Comparison of ENCODE assay signal across 11 mouse cellular contexts in genomic region chr17:34399394-34399715, GRCm38 (mm10). TPM values are rescaled to one million over a fixed set of nuclear protein-coding genes. Genes with fewer than 3 reads are reported as not detected.
DNase-seq lines count a peak whose midpoint lies in the region; ATAC-seq and TF ChIP-seq lines count a peak whose summit lies in the region.
"Had no signal": no experiment of that assay in that cellular context is flagged by ENCODE, and none has a peak within 500 bp of the region (broad histone marks: within the 10 kb centered on the region; RNA-seq: fewer than 3 reads in every experiment).

No protein-coding gene starts in this region.

- no peak for TF ChIP-seq EP300 in lung, postnatal 0 days (IDR thresholded peaks at IDR 0.05)

- no peak for TF ChIP-seq POLR2A in lung, adult 2 months (IDR thresholded peaks at IDR 0.05; ENCODE audit: borderline replicate concordance, extremely low read depth, low read depth, low read length)

- no peak for ATAC-seq in lung, postnatal 0 days
- no peak for ATAC-seq in limb, embryonic 11.5 days (ENCODE audit: insufficient number of reproducible peaks, low FRiP score, low TSS enrichment, low read depth)
- ATAC-seq in stomach, embryonic 14.5 days (ENCODE audit: insufficient number of reproducible peaks, insufficient read depth, low FRiP score, low read depth): no peak

- no peaks in the 10 kb centered on the region for H3K36me3 ChIP-seq in lung, postnatal 0 days (ENCODE audit: insufficient read depth, low read length)
- no peaks in the 10 kb centered on the region for H3K36me3 ChIP-seq in forebrain, embryonic 10.5 days (replicated peaks)
- no peaks in the 10 kb centered on the region for H3K36me3 ChIP-seq in limb, embryonic 11.5 days (ENCODE audit: control insufficient read depth, insufficient read depth, low read length)
- H3K36me3 ChIP-seq in stomach, embryonic 14.5 days (ENCODE audit: control insufficient read depth, insufficient read depth, low read length): no peaks in the 10 kb centered on the region

- H3K4me1 ChIP-seq in lung, postnatal 0 days (ENCODE audit: insufficient read depth, low read depth, low read length): no peaks in the 10 kb centered on the region
- peaks cover 3% of the 10 kb centered on the region; the same call in 1 of the 2 replicates for H3K4me1 ChIP-seq in lung, adult 2 months (ENCODE audit: control insufficient read depth, insufficient read depth, low read length)
- peaks cover 16% of the 10 kb centered on the region for H3K4me1 ChIP-seq in forebrain, embryonic 10.5 days
- H3K4me1 ChIP-seq in limb, embryonic 11.5 days (ENCODE audit: control insufficient read depth, insufficient read depth, low read length): no peaks in the 10 kb centered on the region
- no peaks in the 10 kb centered on the region for H3K4me1 ChIP-seq in stomach, embryonic 14.5 days (ENCODE audit: control insufficient read depth, insufficient read depth, low read length)

- H3K4me3 ChIP-seq in lung, postnatal 0 days (ENCODE audit: low read depth, low read length): 0 out of 2 replicates have a peak overlapping the region, but pooled peaks have one; percentile 42
- no peak overlapping the region for H3K4me3 ChIP-seq in lung, adult 2 months (replicated peaks; ENCODE audit: extremely low read depth, low read depth, low read length)
- peak overlapping the region; percentile 69 for H3K4me3 ChIP-seq in forebrain, embryonic 10.5 days
- H3K4me3 ChIP-seq in limb, embryonic 11.5 days (ENCODE audit: low read depth, low read length): peak overlapping the region; percentile 52
- H3K4me3 ChIP-seq in stomach, embryonic 14.5 days (ENCODE audit: low read depth, low read length): peak overlapping the region; percentile 50; the same call in 1 of the 2 replicates

- TF ChIP-seq CTCF in lung, postnatal 0 days (IDR thresholded peaks at IDR 0.05): no peak
- no peak for TF ChIP-seq CTCF in lung, adult 2 months (IDR thresholded peaks at IDR 0.05; ENCODE audit: insufficient read depth, low read length)

- no peak overlapping the region for H3K27ac ChIP-seq in lung, postnatal 0 days (ENCODE audit: low read length)
- H3K27ac ChIP-seq in forebrain, embryonic 10.5 days: peak overlapping the region; percentile 97
- H3K27ac ChIP-seq in limb, embryonic 11.5 days (replicated peaks; ENCODE audit: low read depth, low read length): no peak overlapping the region
- no peak overlapping the region for H3K27ac ChIP-seq in stomach, embryonic 14.5 days (ENCODE audit: low read length)
- H3K27ac ChIP-seq: liver, embryonic 14.5 days had no signal

- H3K27me3 ChIP-seq in lung, postnatal 0 days (replicated peaks; ENCODE audit: insufficient read depth, low read length): no peaks in the 10 kb centered on the region
- H3K27me3 ChIP-seq in forebrain, embryonic 10.5 days (ENCODE audit: poor library complexity, severe bottlenecking): no peaks in the 10 kb centered on the region
- H3K27me3 ChIP-seq in limb, embryonic 11.5 days (ENCODE audit: control insufficient read depth, insufficient read depth, low read length): no peaks in the 10 kb centered on the region
- no peaks in the 10 kb centered on the region for H3K27me3 ChIP-seq in stomach, embryonic 14.5 days (ENCODE audit: control insufficient read depth, insufficient read depth, low read length)

- no peaks in the 10 kb centered on the region for H3K9me3 ChIP-seq in lung, postnatal 0 days (ENCODE audit: low read length)
- H3K9me3 ChIP-seq in forebrain, embryonic 10.5 days: no peaks in the 10 kb centered on the region
- H3K9me3 ChIP-seq in limb, embryonic 11.5 days (ENCODE audit: control insufficient read depth, low read length): no peaks in the 10 kb centered on the region
- no peaks in the 10 kb centered on the region for H3K9me3 ChIP-seq in stomach, embryonic 14.5 days (ENCODE audit: control insufficient read depth, low read depth, low read length)

- DNase-seq in lung, postnatal 0 days (ENCODE audit: low spot score): no peak
- no peak for DNase-seq in lung, adult 2 months
- no peak for DNase-seq in forebrain, embryonic 10.5 days (ENCODE audit: extremely low spot score, low spot score)
- no peak for DNase-seq in limb, embryonic 11.5 days (ENCODE audit: low spot score)
- no peak for DNase-seq in gastrocnemius, adult 8-10 months (ENCODE audit: low spot score in 2 of 2)
- no peak for DNase-seq in layer of hippocampus, postnatal 10 days (ENCODE audit: low spot score in 2 of 2)
- no peak for DNase-seq in spleen, postnatal 36 days (ENCODE audit: low spot score in 2 of 2)

- no peak overlapping the region for H3K4me2 ChIP-seq in lung, postnatal 0 days (replicated peaks; ENCODE audit: low read depth, low read length)
- peak overlapping the region; percentile 63 for H3K4me2 ChIP-seq in limb, embryonic 11.5 days (ENCODE audit: low read depth, severe bottlenecking)
- H3K4me2 ChIP-seq in stomach, embryonic 14.5 days (replicated peaks; ENCODE audit: low read depth, low read length): peak overlapping the region; percentile 69

- no peak overlapping the region for H3K9ac ChIP-seq in lung, postnatal 0 days (replicated peaks; ENCODE audit: low read depth)
- H3K9ac ChIP-seq in limb, embryonic 11.5 days (ENCODE audit: low read length): no peak overlapping the region
- H3K9ac ChIP-seq in stomach, embryonic 14.5 days (replicated peaks; ENCODE audit: low read depth, low read length): no peak overlapping the region
- H3K9ac ChIP-seq: liver, embryonic 14.5 days had no signal

- whole genome bisulfite sequencing in lung, postnatal 0 days: 57% methylated on average over 4 of the region's 4 CpGs
- 51% methylated on average over 4 of the region's 4 CpGs for WGBS in lung, adult 2 months
- WGBS in forebrain, embryonic 10.5 days: 43% methylated on average over 4 of the region's 4 CpGs
- whole genome bisulfite sequencing in limb, embryonic 11.5 days: 54% methylated on average over 4 of the region's 4 CpGs
- 53% methylated on average over 4 of the region's 4 CpGs for WGBS in stomach, embryonic 14.5 days

RNA-seq across cellular contexts. Expression of gene BC051142, which starts 0.7 kb away (rescaled TPM):
- polyA plus RNA-seq in lung, postnatal 0 days (2015; fragmentation: Nextera tagmentation; extraction: Ambion mirVana): 0.24 and 0.74 TPM in 2 replicates
- 0.49 and 0.75 TPM in 2 replicates for polyA plus RNA-seq in lung, adult 2 months (2012; rRNA removed)
- 1.3 and 1.6 TPM in 2 replicates for polyA plus RNA-seq in forebrain, embryonic 10.5 days (2016; fragmentation: Nextera tagmentation; extraction: Ambion mirVana)
- 0.70 and 0.73 TPM in 2 replicates for polyA plus RNA-seq in limb, embryonic 11.5 days (2014; fragmentation: Nextera tagmentation; extraction: Ambion mirVana)
- 0.85 and 1.2 TPM in 2 replicates for polyA plus RNA-seq in stomach, embryonic 14.5 days (2014; fragmentation: Nextera tagmentation; extraction: Ambion mirVana)
- not detected for total RNA-seq in gastrocnemius, adult 8-10 months (2022)
- total RNA-seq in layer of hippocampus, postnatal 10 days (2021): 1 to 10 TPM; 7.1 to 8.6 TPM
- polyA plus RNA-seq: erythroblast, embryonic 14.5 days; small intestine, adult 2 months had no signal

RNA-seq across cellular contexts. Expression of gene Btnl1, which starts 22.4 kb away (rescaled TPM):
- not detected in 2 replicates for polyA plus RNA-seq in lung, postnatal 0 days (2015; fragmentation: Nextera tagmentation; extraction: Ambion mirVana)
- polyA plus RNA-seq in lung, adult 2 months (2012; rRNA removed): 0.06 and 0.07 TPM in 2 replicates
- polyA plus RNA-seq in forebrain, embryonic 10.5 days (2016; fragmentation: Nextera tagmentation; extraction: Ambion mirVana): not detected in 2 replicates
- not detected in 2 replicates for polyA plus RNA-seq in limb, embryonic 11.5 days (2014; fragmentation: Nextera tagmentation; extraction: Ambion mirVana)
- polyA plus RNA-seq in stomach, embryonic 14.5 days (2014; fragmentation: Nextera tagmentation; extraction: Ambion mirVana): not detected in 2 replicates
- total RNA-seq in gastrocnemius, adult 8-10 months (2022): not detected
- not detected for total RNA-seq in layer of hippocampus, postnatal 10 days (2021)
- polyA plus RNA-seq: erythroblast, embryonic 14.5 days; liver, embryonic 14.5 days had no signal

RNA-seq across cellular contexts. Expression of gene Btnl2, which starts 44.7 kb away (rescaled TPM):
- 0.07 TPM in 1 of 2 replicates, not detected in the other for polyA plus RNA-seq in lung, postnatal 0 days (2015; fragmentation: Nextera tagmentation; extraction: Ambion mirVana)
- polyA plus RNA-seq in lung, adult 2 months (2012; rRNA removed): 0.37 and 0.78 TPM in 2 replicates
- polyA plus RNA-seq in forebrain, embryonic 10.5 days (2016; fragmentation: Nextera tagmentation; extraction: Ambion mirVana): not detected in 2 replicates
- not detected in 2 replicates for polyA plus RNA-seq in limb, embryonic 11.5 days (2014; fragmentation: Nextera tagmentation; extraction: Ambion mirVana)
- polyA plus RNA-seq in stomach, embryonic 14.5 days (2014; fragmentation: Nextera tagmentation; extraction: Ambion mirVana): 0.10 and 0.13 TPM in 2 replicates
- total RNA-seq in gastrocnemius, adult 8-10 months (2022): under 1 TPM in 2 of 4 experiments, not detected in 2; 0.35 to 0.47 TPM
- total RNA-seq in layer of hippocampus, postnatal 10 days (2021): 1 to 10 TPM in 1 of 2 experiments, under 1 TPM in 1; 0.58 to 1.3 TPM
- polyA plus RNA-seq: erythroblast, embryonic 14.5 days had no signal
